Mouse (Mus musculus) embryonic stem cell, embryonic (primary cell): ENCODE data around the gene Slc10a1.

Experiments used
- CTCF ChIA-PET, 4 experiments: fragments of 300-600 bp in 2 of 4; fragments of 350-600 bp in 2 of 4; sonication (Branson Sonifier 250); formaldehyde crosslinking; loops; one replicate each; lab custom pipeline; 2022; ENCODE audit warnings: inconsistent platforms in 2 of 4; lab: Charles Lee
- POLR2A ChIA-PET, 4 experiments: fragments of 300-600 bp in 2 of 4; fragments of 350-600 bp in 2 of 4; sonication (Branson Sonifier 250); formaldehyde crosslinking; loops; one replicate each; lab custom pipeline; 2022; ENCODE audit warnings: antibody characterized with exemption in 4 of 4, inconsistent platforms in 1 of 4; lab: Charles Lee

The Slc10a1 gene

GRCm38 (mm10) chr12:80945334-80945995 is 23.0 kb downstream of the Slc10a1 start, which contains the start of gene Srsf5:
Srsf5 (plus strand) TSS chr12:80945504.
- ChIA-PET POLR2A (interaction anchor here (0.5 to 5.5 kb wide), 206 partner anchors 8 to 1221 kb away, joined by 3 to 135 read pairs (median 5); partner anchors contain the start of genes Ccdc177 (in 3 of the 4), Slc39a9 (in 3 of the 4), Smoc1 (in 3 of the 4) and Susd6 (in 3 of the 4)), CTCF (interaction anchor here in 3 of 4 experiments (0.7 to 2.1 kb wide), 6 partner anchors 9 to 215 kb away, joined by 3 to 9 read pairs (median 4); no protein-coding TSS in a partner anchor)

GRCm38 (mm10) chr12:80944963-80945333 is 23.6 kb downstream of the Slc10a1 start:
- ChIA-PET CTCF (interaction anchor here in 3 of 4 experiments (0.7 to 2.1 kb wide), 6 partner anchors 10 to 214 kb away, joined by 3 to 9 read pairs (median 4); no protein-coding TSS in a partner anchor), POLR2A (interaction anchor here (0.6 to 5.5 kb wide), 204 partner anchors 8 to 1221 kb away, joined by 3 to 135 read pairs (median 5); partner anchors contain the start of genes Ccdc177 (in 3 of the 4), Slc39a9 (in 3 of the 4), Smoc1 (in 3 of the 4) and Susd6 (in 3 of the 4))

GRCm38 (mm10) chr12:80944204-80944603 is 24.3 kb downstream of the Slc10a1 start:
- ChIA-PET POLR2A (interaction anchor here (0.6 to 5.5 kb wide), 21 partner anchors 10 to 440 kb away, joined by 3 to 83 read pairs (median 7); partner anchors contain the start of genes Galnt16 (in 1 of the 4), Slc39a9 (in 1 of the 4) and Susd6 (in 1 of the 4)), CTCF (interaction anchor here in 3 of 4 experiments (0.5 to 2.1 kb wide), 6 partner anchors 25 to 1587 kb away, joined by 3 to 16 read pairs (median 4); no protein-coding TSS in a partner anchor)

- CTCF ChIA-PET, result interaction anchor here in 2 of 4 experiments (0.8 to 1.1 kb wide), 2 partner anchors 48 to 80 kb away, joined by 3 read pairs; no protein-coding TSS in a partner anchor
- POLR2A ChIA-PET, result interaction anchor here in 3 of 4 experiments (0.7 to 5.5 kb wide), 13 partner anchors 8 to 439 kb away, joined by 3 to 83 read pairs (median 4); no protein-coding TSS in a partner anchor
Observed at GRCm38 (mm10) chr12:80943395-80943794, 25.1 kb downstream of the Slc10a1 start.

GRCm38 (mm10) chr12:80941886-80942285 is 26.6 kb downstream of the Slc10a1 start:
- ChIA-PET CTCF (no interaction called here), POLR2A (interaction anchor here in 1 of 4 experiments (1.1 kb wide), 1 partner anchor 19 kb away, joined by 3 read pairs; no protein-coding TSS in a partner anchor)

GRCm38 (mm10) chr12:80939165-80939564 is 29.3 kb downstream of the Slc10a1 start:
- ChIA-PET CTCF (no interaction called here), POLR2A (interaction anchor here in 2 of 4 experiments (0.6 to 1.2 kb wide), 3 partner anchors 18 to 105 kb away, joined by 3 to 8 read pairs (median 3); no protein-coding TSS in a partner anchor)

- ChIA-PET POLR2A (interaction anchor here in 2 of 4 experiments (0.9 to 1.6 kb wide), 4 partner anchors 15 to 389 kb away, joined by 3 to 7 read pairs (median 4); no protein-coding TSS in a partner anchor), CTCF (interaction anchor here in 1 of 4 experiments (1.4 kb wide), 1 partner anchor 21 kb away, joined by 3 read pairs; no protein-coding TSS in a partner anchor)
Observed at GRCm38 (mm10) chr12:80938642-80939041, 29.9 kb downstream of the Slc10a1 start.

- POLR2A ChIA-PET, result interaction anchor here in 3 of 4 experiments (0.8 to 5.3 kb wide), 11 partner anchors 7 to 387 kb away, joined by 3 to 56 read pairs (median 5); partner anchors contain the start of gene Srsf5 (in 3 of the 3)
- CTCF ChIA-PET, result interaction anchor here in 3 of 4 experiments (0.6 to 2.2 kb wide), 7 partner anchors 20 to 308 kb away, joined by 3 to 8 read pairs (median 3); no protein-coding TSS in a partner anchor
Observed at GRCm38 (mm10) chr12:80937331-80938029, 31.0 kb downstream of the Slc10a1 start.

- ChIA-PET CTCF (interaction anchor here in 3 of 4 experiments (0.6 to 2.2 kb wide), 4 partner anchors 19 to 531 kb away, joined by 4 to 14 read pairs (median 6); no protein-coding TSS in a partner anchor), POLR2A (interaction anchor here in 3 of 4 experiments (0.6 to 5.3 kb wide), 11 partner anchors 8 to 509 kb away, joined by 3 to 56 read pairs (median 5); partner anchors contain the start of gene Srsf5 (in 3 of the 3))
Observed at GRCm38 (mm10) chr12:80936751-80937150, 31.8 kb downstream of the Slc10a1 start.

- CTCF ChIA-PET, result interaction anchor here in 3 of 4 experiments (0.6 to 1.0 kb wide), 6 partner anchors 10 to 613 kb away, joined by 3 to 6 read pairs (median 4); no protein-coding TSS in a partner anchor
- POLR2A ChIA-PET, result interaction anchor here in 3 of 4 experiments (0.6 to 5.3 kb wide), 6 partner anchors 12 to 47 kb away, joined by 3 to 56 read pairs (median 9); partner anchors contain the start of gene Srsf5 (in 3 of the 3)
Observed at GRCm38 (mm10) chr12:80932865-80933264, 35.6 kb downstream of the Slc10a1 start.

GRCm38 (mm10) chr12:80931402-80932140 is 36.9 kb downstream of the Slc10a1 start:
- ChIA-PET CTCF (interaction anchor here in 1 of 4 experiments (2.0 kb wide), 1 partner anchor 37 kb away, joined by 6 read pairs; no protein-coding TSS in a partner anchor), POLR2A (interaction anchor here in 3 of 4 experiments (0.6 to 4.1 kb wide), 6 partner anchors 10 to 23 kb away, joined by 3 to 25 read pairs (median 4); partner anchors contain the start of gene Srsf5 (in 3 of the 3))

GRCm38 (mm10) chr12:80930141-80930540 is 38.4 kb downstream of the Slc10a1 start:
- ChIA-PET CTCF (interaction anchor here in 1 of 4 experiments (2.0 kb wide), 1 partner anchor 35 kb away, joined by 6 read pairs; no protein-coding TSS in a partner anchor), POLR2A (interaction anchor here in 3 of 4 experiments (1.0 to 4.1 kb wide), 4 partner anchors 8 to 15 kb away, joined by 3 to 25 read pairs (median 8); partner anchors contain the start of gene Srsf5 (in 3 of the 3))

GRCm38 (mm10) chr12:80928881-80929280 is 39.6 kb downstream of the Slc10a1 start:
- ChIA-PET CTCF (interaction anchor here (0.6 to 1.1 kb wide), 4 partner anchors 11 to 21 kb away, joined by 3 to 6 read pairs (median 4); no protein-coding TSS in a partner anchor), POLR2A (interaction anchor here in 3 of 4 experiments (0.8 to 4.1 kb wide), 3 partner anchors 16 to 17 kb away, joined by 3 to 25 read pairs (median 17); partner anchors contain the start of gene Srsf5 (in 3 of the 3))

- ChIA-PET CTCF (interaction anchor here in 2 of 4 experiments (0.6 to 1.2 kb wide), 2 partner anchors 10 to 28 kb away, joined by 4 to 6 read pairs; no protein-coding TSS in a partner anchor), POLR2A (interaction anchor here in 2 of 4 experiments (0.8 to 8.2 kb wide), 4 partner anchors 16 to 119 kb away, joined by 3 to 89 read pairs (median 10); partner anchors contain the start of gene Srsf5 (in 2 of the 2))
Observed at GRCm38 (mm10) chr12:80927518-80927917, 41.0 kb downstream of the Slc10a1 start.

- CTCF ChIA-PET, result interaction anchor here in 2 of 4 experiments (0.9 to 1.2 kb wide), 2 partner anchors 9 to 31 kb away, joined by 5 to 6 read pairs; no protein-coding TSS in a partner anchor
- POLR2A ChIA-PET, result interaction anchor here in 3 of 4 experiments (0.7 to 8.2 kb wide), 6 partner anchors 17 to 680 kb away, joined by 4 to 89 read pairs (median 10); partner anchors contain the start of gene Srsf5 (in 3 of the 3)
Observed at GRCm38 (mm10) chr12:80926550-80926949, 42.0 kb downstream of the Slc10a1 start.
